Mouse (Mus musculus) layer of hippocampus, adult 9-10 months (tissue): ENCODE measurements at regions not wholly inside any gene's neighbourhood (a gene's known extent, or its start where the extent isn't known, plus 50 kb on each side); places are given as distances from the start of the nearest gene placed in this dataset.
A peak's percentile ranks its signal among the peaks of the same experiment; 100 is the strongest.

ENCODE experiments used
- DNase-seq: peaks from one replicate; pipeline ENCODE4 v3.0.0; 2022; ENCODE audit warnings: low spot score

GRCm38 (mm10) chr8:27677143-27678106 is 230.0 kb downstream of the Poteg start:
- DNase-seq, result no peak

- peak; percentile 36 for DNase-seq
Measured at GRCm38 (mm10) chr8:27679164-27679563, 231.7 kb downstream of the Poteg start.

- DNase-seq, result no peak
Measured at GRCm38 (mm10) chr8:27721988-27722387, 274.5 kb downstream of the Poteg start.

DNA sequence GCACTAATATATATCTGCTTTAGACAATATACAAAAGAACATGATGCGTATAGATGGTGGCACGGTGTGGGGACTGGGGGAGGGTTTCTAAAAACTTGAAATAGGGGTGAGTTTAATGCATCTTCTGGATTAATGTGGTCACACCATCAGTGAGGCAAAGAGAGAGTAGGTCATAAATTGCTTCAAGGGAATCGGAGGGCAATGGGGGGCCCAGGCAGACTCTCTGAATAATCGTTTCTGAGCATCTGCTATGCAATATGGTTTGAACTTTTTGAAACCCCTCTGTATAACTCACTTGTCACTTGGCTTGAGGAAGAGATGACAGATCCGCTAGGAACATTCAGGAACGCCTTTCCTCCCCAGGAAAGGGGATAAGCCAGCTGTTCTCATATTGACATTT is 322.8 kb downstream of the Poteg start:
- DNase-seq, result no peak

- no peak for DNase-seq
Measured at GRCm38 (mm10) chr8:27770803-27771202, 323.3 kb downstream of the Poteg start.

DNA sequence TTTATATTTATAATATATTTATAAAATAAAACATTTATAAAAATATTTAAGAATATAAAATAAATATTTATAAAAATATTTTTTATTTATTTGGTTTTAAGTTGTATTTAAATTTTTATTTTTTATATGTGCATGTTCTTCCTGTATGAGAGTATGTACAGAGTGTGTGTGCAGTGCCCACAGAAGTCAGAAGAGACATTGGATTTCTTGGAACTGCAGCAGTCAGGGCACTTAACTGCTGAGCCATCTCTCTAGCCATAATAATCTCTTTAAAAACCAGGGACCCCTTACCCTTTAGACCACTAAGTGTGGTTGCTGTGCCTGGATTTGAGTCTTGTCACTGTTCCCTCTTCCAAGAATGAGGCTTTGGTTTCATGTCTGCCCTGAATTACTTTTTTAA is 323.8 kb downstream of the Poteg start:
- no peak for DNase-seq

GRCm38 (mm10) chr8:27778982-27779381 is 331.5 kb downstream of the Poteg start:
- DNase-seq, result no peak
